Mouse (Mus musculus): ENCODE results near the gene Crtc3. TPM values are rescaled to one million over a fixed set of nuclear protein-coding genes. Genes with fewer than 3 reads are reported as not detected.

Crtc3 gene
- total and polyA plus RNA-seq, 3 experiments, result 4.2 to 15.8 TPM; not detected in 1

DNA sequence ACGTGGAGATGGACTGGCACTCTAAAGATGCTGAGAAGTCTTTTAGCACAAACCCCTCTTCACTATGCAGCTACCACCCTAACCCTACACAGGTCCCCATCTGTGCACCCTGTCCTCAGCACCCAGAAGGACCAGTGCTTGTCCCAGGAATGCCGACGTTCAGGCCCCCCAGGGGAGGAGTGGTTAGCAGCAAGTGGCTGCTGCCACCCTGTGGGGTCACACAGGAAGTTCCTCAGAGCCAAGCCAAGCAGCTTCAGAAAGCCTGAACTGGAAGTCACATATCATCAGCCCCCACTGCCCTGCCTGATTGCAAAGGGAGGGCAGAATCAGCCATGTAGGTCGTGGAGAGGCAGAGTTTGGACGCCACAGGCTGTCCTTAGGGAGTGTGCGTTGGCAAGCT is 108.3 kb downstream of the Crtc3 start:
- Histone ChIP-seq H3K27me3 (ENCODE audit: control insufficient read depth in 1 of 2, insufficient read depth in 2 of 2, low read length in 2 of 2) (no peaks in the 10 kb centered on the region), H3K9ac (ENCODE audit: control insufficient read depth, low read depth, low read length, poor library complexity, severe bottlenecking) (no peak overlapping the region), H3K4me1 (ENCODE audit: control insufficient read depth in 1 of 2, insufficient read depth in 2 of 2, low read length in 2 of 2) (peaks cover 3 to 20% of the 10 kb centered on the region in 2 experiments; a peak in 3 of 4 replicates), H3K27ac (ENCODE audit: control insufficient read depth, low read depth, low read length) (no peak overlapping the region), H3K4me3 (ENCODE audit: control insufficient read depth in 1 of 2, insufficient read depth in 1 of 2, low read depth in 2 of 2, low read length in 2 of 2) (no peak overlapping the region), H3K9me3 (replicated peaks; ENCODE audit: insufficient read depth, low read length) (no peaks in the 10 kb centered on the region), H3K79me2 (ENCODE audit: control insufficient read depth, insufficient read depth, low read length, poor library complexity) (no peaks in the 10 kb centered on the region), H3K36me3 (ENCODE audit: control insufficient read depth in 1 of 2, insufficient read depth in 2 of 2, low read length in 2 of 2) (peaks cover 0 to 5% of the 10 kb centered on the region in 2 experiments; a peak in 1 of 4 replicates)
- TF ChIP-seq SIN3A (IDR thresholded peaks at IDR 0.05; ENCODE audit: low read length) (no peak), ZC3H11A (IDR thresholded peaks at IDR 0.05; ENCODE audit: low read depth, low read length) (peak; percentile 81), GATA1 (IDR thresholded peaks at IDR 0.05; ENCODE audit: low read depth, low read length) (no peak), ZMIZ1 (IDR thresholded peaks at IDR 0.05; ENCODE audit: low read depth, low read length) (no peak), BHLHE40 (IDR thresholded peaks at IDR 0.05; ENCODE audit: borderline replicate concordance, low read depth, low read length) (no peak), MXI1 (IDR thresholded peaks at IDR 0.05; ENCODE audit: low read depth, low read length) (no peak), CTCF (IDR thresholded peaks at IDR 0.05 in 2 of 3, conservative IDR thresholded peaks at IDR 0.05 in 1 of 3; ENCODE audit: control insufficient read depth in 1 of 3, insufficient read depth in 1 of 3, low read depth in 2 of 3, low read length in 3 of 3, poor library complexity in 1 of 3, severe bottlenecking in 1 of 3) (peak; percentile 51 to 83 (median 79)), CHD1 (IDR thresholded peaks at IDR 0.05; ENCODE audit: low read depth, low read length) (no peak), SMC3 (IDR thresholded peaks at IDR 0.05; ENCODE audit: low read depth, low read length) (peak; percentile 90), UBTF (IDR thresholded peaks at IDR 0.05; ENCODE audit: borderline replicate concordance, insufficient read depth, low read depth, low read length) (no peak), RAD21 (IDR thresholded peaks at IDR 0.05; ENCODE audit: low read depth, low read length) (peak; percentile 89), POLR2AphosphoS2 (IDR thresholded peaks at IDR 0.05; ENCODE audit: low read length) (no peak)
- peak; percentile 53 for DNase-seq (ENCODE audit: low read depth, low spot score)

DNA sequence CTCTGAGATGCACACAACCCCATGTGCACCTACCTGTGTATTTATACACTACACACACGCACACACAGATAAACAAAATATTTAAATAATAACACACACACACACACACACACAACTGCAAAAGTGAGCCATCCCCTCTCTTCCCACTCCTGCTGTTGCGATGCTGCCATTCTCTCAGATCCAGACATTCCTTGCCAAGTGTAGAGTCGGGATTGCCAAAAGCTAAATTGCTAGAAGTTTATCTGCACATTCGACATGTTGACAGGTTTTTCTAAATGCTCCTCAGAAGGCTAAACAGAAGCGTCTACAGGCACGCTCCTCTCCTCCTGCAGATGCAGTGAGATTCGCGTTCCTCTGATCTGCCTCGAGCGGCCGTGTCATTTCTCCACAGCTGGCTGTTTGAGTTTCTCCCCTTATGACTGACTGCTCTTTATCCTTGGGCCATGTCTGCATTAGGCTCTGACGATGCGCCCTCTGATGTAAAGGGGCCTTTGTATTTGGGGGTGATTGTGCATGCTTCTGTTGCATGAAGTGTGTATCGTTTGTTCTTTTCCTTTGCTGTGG is 111.2 kb downstream of the Crtc3 start:
- H3K9ac ChIP-seq (ENCODE audit: control insufficient read depth, low read depth, low read length, poor library complexity, severe bottlenecking), result no peak overlapping the region
- H3K79me2 ChIP-seq (ENCODE audit: control insufficient read depth, insufficient read depth, low read length, poor library complexity), result no peaks in the 10 kb centered on the region
- no peak for DNase-seq (ENCODE audit: low read depth, low spot score)
- no peaks in the 10 kb centered on the region for H3K27me3 ChIP-seq (ENCODE audit: control insufficient read depth in 1 of 2, insufficient read depth in 2 of 2, low read length in 2 of 2)
- H3K4me1 ChIP-seq (ENCODE audit: control insufficient read depth in 1 of 2, insufficient read depth in 2 of 2, low read length in 2 of 2), result peaks cover 0 to 18% of the 10 kb centered on the region in 2 experiments; a peak in 2 of 4 replicates
- no peak overlapping the region for H3K4me3 ChIP-seq (ENCODE audit: control insufficient read depth in 1 of 2, insufficient read depth in 1 of 2, low read depth in 2 of 2, low read length in 2 of 2)
- H3K27ac ChIP-seq (ENCODE audit: control insufficient read depth, low read depth, low read length), result no peak overlapping the region
- H3K36me3 ChIP-seq (ENCODE audit: control insufficient read depth in 1 of 2, insufficient read depth in 2 of 2, low read length in 2 of 2), result peaks cover 0 to 3% of the 10 kb centered on the region in 2 experiments; a peak in 2 of 4 replicates
- no peaks in the 10 kb centered on the region for H3K9me3 ChIP-seq (replicated peaks; ENCODE audit: insufficient read depth, low read length)
- TF ChIP-seq SIN3A (IDR thresholded peaks at IDR 0.05; ENCODE audit: low read length) (no peak), ZNF384 (IDR thresholded peaks at IDR 0.05; ENCODE audit: low read depth, low read length) (no peak), E2F4 (IDR thresholded peaks at IDR 0.05; ENCODE audit: borderline replicate concordance, low read depth, low read length) (no peak), KAT2A (conservative IDR thresholded peaks at IDR 0.05; ENCODE audit: low read depth, low read length) (no peak), TAL1 (IDR thresholded peaks at IDR 0.05; ENCODE audit: low read length) (no peak), ELF1 (IDR thresholded peaks at IDR 0.05; ENCODE audit: low read depth, low read length) (no peak), TCF12 (IDR thresholded peaks at IDR 0.05; ENCODE audit: low read depth, low read length) (no peak), GATA1 (IDR thresholded peaks at IDR 0.05; ENCODE audit: low read depth, low read length) (no peak), ZMIZ1 (IDR thresholded peaks at IDR 0.05; ENCODE audit: low read depth, low read length) (no peak), HCFC1 (IDR thresholded peaks at IDR 0.05; ENCODE audit: low read depth, low read length) (no peak), CTCF (IDR thresholded peaks at IDR 0.05 in 2 of 3, conservative IDR thresholded peaks at IDR 0.05 in 1 of 3; ENCODE audit: control insufficient read depth in 1 of 3, insufficient read depth in 1 of 3, low read depth in 2 of 3, low read length in 3 of 3, poor library complexity in 1 of 3, severe bottlenecking in 1 of 3) (no peak)
